Mouse (Mus musculus): ENCODE measurements around the gene Cela3a. TPM values are rescaled to one million over a fixed set of nuclear protein-coding genes. Genes with fewer than 3 reads are reported as not detected.

Gene Cela3a
- not detected in 2 replicates for polyA plus RNA-seq (2012; rRNA removed)

DNA sequence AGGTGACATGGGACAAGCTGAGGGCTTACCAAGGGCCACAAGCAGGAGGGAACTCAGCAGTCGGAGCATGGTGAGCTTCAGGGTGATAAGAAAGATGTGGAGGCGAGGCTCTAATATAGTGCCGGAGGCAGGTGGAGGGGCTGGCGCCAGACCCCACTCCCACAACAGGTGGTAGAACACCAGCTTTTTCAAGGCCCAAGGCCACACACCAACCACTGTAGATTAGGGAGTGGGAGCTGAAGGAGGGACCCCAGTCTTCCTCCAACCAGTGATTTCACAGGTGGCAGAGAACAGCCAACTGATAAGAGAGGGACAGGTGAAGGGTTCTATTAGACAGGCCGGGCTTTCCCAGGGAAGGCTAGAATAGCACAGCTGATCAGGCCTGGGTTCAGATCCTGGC, at the start of gene Cela3a:
Cela3a (minus strand) TSS at position 101 of the 400 bp plus-strand sequence.
- 92% methylated on average over 5 of the region's 5 CpGs for WGBS
- TF ChIP-seq POLR2A (IDR thresholded peaks at IDR 0.05; ENCODE audit: borderline replicate concordance, insufficient read depth, low read length) = no peak
- TF ChIP-seq CTCF (IDR thresholded peaks at IDR 0.05; ENCODE audit: borderline replicate concordance, insufficient read depth, low read depth, low read length) = no peak
- no peaks in the 10 kb centered on the region for H3K27me3 ChIP-seq (ENCODE audit: control insufficient read depth, insufficient read depth, low read length)
- H3K4me1 ChIP-seq (ENCODE audit: control insufficient read depth, insufficient read depth, low read length) = no peaks in the 10 kb centered on the region
- H3K27ac ChIP-seq (ENCODE audit: insufficient read depth, low read length) = no peak within 1 kb of the TSS
- no peak for DNase-seq
- no peak within 1 kb of the TSS for H3K4me3 ChIP-seq (replicated peaks; ENCODE audit: insufficient read depth, low read depth, low read length)

DNA sequence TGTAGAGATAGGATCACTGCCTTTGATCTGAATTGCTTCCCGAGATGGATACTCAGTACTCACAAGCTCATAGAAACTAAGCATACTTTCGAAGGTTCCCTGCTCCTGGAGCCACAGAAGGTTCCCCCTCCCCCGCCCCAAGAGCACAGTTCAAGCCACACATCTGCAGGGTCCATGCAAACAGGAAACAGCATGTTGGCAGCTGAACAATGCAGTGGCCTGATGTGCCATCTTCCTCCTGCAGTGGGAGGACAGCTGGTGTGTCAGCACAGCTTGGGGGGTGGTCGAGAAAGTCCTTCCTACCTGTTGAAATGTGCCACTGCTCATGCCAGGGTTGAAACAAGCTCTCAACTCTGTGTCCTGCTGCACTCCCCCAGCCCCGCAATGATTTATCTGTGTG, 49.3 kb upstream of the Cela3a start:
- no peaks in the 10 kb centered on the region for H3K4me1 ChIP-seq (ENCODE audit: control insufficient read depth, insufficient read depth, low read length)
- TF ChIP-seq POLR2A (IDR thresholded peaks at IDR 0.05; ENCODE audit: borderline replicate concordance, insufficient read depth, low read length) (no peak), CTCF (IDR thresholded peaks at IDR 0.05; ENCODE audit: borderline replicate concordance, insufficient read depth, low read depth, low read length) (no peak)
- WGBS = 53% methylated on average over 5 of the region's 5 CpGs
- no peaks in the 10 kb centered on the region for H3K27me3 ChIP-seq (ENCODE audit: control insufficient read depth, insufficient read depth, low read length)
- H3K4me3 ChIP-seq (replicated peaks; ENCODE audit: insufficient read depth, low read depth, low read length) = no peak overlapping the region
- no peak for DNase-seq
- no peak overlapping the region for H3K27ac ChIP-seq (ENCODE audit: insufficient read depth, low read length)

DNA sequence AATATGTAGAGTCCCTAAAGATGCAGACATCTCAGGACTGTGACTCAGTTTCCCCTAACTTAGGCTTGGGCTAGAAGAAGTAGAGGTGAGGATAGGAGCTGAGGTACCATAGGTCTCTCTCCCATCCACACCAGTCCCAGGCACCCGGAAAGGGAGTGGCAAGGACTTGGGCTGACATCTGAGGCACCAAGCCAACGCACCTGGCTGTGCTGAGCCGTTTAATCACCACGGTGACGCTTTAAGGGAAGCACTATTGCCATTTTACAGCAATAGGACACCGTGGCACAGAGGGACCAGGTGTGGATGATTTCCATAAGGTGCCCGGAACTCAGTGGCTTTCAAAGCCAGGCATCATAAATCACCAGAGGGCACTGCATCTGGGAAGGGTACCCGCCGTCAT, 48.7 kb upstream of the Cela3a start:
- no peak for DNase-seq
- TF ChIP-seq POLR2A (IDR thresholded peaks at IDR 0.05; ENCODE audit: borderline replicate concordance, insufficient read depth, low read length) (no peak), CTCF (IDR thresholded peaks at IDR 0.05; ENCODE audit: borderline replicate concordance, insufficient read depth, low read depth, low read length) (no peak)
- Histone ChIP-seq H3K4me3 (replicated peaks; ENCODE audit: insufficient read depth, low read depth, low read length) (no peak overlapping the region), H3K27ac (ENCODE audit: insufficient read depth, low read length) (no peak overlapping the region), H3K27me3 (ENCODE audit: control insufficient read depth, insufficient read depth, low read length) (no peaks in the 10 kb centered on the region), H3K4me1 (ENCODE audit: control insufficient read depth, insufficient read depth, low read length) (no peaks in the 10 kb centered on the region)
- 58% methylated on average over 9 of the region's 9 CpGs for WGBS

DNA sequence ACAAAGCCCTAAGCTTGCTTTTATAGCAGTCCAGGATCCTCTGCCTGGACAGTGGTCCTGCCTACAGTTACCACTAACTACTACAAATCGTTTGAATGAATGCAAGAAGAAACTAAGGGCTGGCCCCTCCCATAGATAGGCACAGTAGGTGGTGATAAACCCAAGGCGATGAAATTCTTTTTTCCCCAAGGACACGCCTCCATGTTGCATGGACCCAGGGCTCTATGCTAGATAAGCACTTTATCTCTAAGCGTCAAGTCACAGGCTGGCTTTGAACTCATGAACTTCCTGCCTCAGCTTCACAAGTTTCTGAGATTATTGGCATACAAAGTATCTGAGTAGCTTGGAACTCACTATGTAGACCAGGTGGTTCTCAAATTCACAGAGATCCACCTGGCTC, 47.7 kb upstream of the Cela3a start:
- Histone ChIP-seq H3K4me3 (replicated peaks; ENCODE audit: insufficient read depth, low read depth, low read length) (no peak overlapping the region), H3K27ac (ENCODE audit: insufficient read depth, low read length) (no peak overlapping the region), H3K27me3 (ENCODE audit: control insufficient read depth, insufficient read depth, low read length) (no peaks in the 10 kb centered on the region), H3K4me1 (ENCODE audit: control insufficient read depth, insufficient read depth, low read length) (no peaks in the 10 kb centered on the region)
- no peak for TF ChIP-seq POLR2A (IDR thresholded peaks at IDR 0.05; ENCODE audit: borderline replicate concordance, insufficient read depth, low read length)
- no peak for TF ChIP-seq CTCF (IDR thresholded peaks at IDR 0.05; ENCODE audit: borderline replicate concordance, insufficient read depth, low read depth, low read length)
- no peak for DNase-seq
- WGBS = 70% methylated on average over 4 of the region's 4 CpGs

DNA sequence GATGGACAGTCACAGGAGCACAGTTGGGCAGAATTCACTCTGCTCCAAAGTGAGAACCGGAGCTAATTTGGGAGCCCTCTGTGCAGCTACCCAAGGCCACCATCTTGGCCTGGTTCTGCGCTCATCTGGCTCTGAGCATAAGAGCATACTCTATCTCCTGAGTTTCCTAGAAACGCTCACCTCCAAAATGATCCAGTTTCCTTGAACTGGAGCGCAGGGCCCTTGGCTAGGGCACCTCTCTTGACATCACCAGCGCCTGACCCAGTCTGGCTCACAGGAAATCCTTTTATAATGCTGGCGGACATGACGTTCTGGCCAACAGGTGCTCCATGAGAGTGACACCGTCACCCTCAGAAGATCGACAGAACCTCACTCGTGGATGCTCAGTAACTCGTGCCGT, 47.0 kb upstream of the Cela3a start:
- no peak for DNase-seq
- WGBS = 71% methylated on average over 12 of the region's 12 CpGs
- Histone ChIP-seq H3K27me3 (ENCODE audit: control insufficient read depth, insufficient read depth, low read length) (no peaks in the 10 kb centered on the region), H3K4me1 (ENCODE audit: control insufficient read depth, insufficient read depth, low read length) (no peaks in the 10 kb centered on the region), H3K27ac (ENCODE audit: insufficient read depth, low read length) (no peak overlapping the region), H3K4me3 (replicated peaks; ENCODE audit: insufficient read depth, low read depth, low read length) (no peak overlapping the region)
- TF ChIP-seq CTCF (IDR thresholded peaks at IDR 0.05; ENCODE audit: borderline replicate concordance, insufficient read depth, low read depth, low read length) (no peak), POLR2A (IDR thresholded peaks at IDR 0.05; ENCODE audit: borderline replicate concordance, insufficient read depth, low read length) (no peak)

DNA sequence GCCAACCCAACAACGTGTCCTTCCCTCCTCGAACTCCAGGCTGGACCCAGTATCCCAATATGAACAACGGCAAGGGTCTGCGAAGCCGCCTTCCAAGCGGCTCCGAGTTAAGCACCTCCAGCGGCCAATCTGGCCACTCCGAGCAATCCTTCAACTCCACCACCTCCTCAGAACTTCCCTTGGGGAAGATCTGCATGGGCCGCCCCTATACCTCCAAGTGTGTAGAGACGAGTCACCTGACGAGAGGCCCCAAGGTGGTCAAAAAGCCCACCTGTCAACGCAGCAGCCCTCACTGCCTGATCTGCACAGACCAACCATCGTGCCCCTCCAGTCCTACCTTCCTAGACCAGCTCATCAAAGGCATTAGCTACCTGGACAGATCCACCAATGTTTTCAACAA, 45.0 kb upstream of the Cela3a start:
- TF ChIP-seq CTCF (IDR thresholded peaks at IDR 0.05; ENCODE audit: borderline replicate concordance, insufficient read depth, low read depth, low read length) (no peak), POLR2A (IDR thresholded peaks at IDR 0.05; ENCODE audit: borderline replicate concordance, insufficient read depth, low read length) (no peak)
- 93% methylated on average over 14 of the region's 14 CpGs for WGBS
- Histone ChIP-seq H3K4me3 (replicated peaks; ENCODE audit: insufficient read depth, low read depth, low read length) (no peak overlapping the region), H3K27me3 (ENCODE audit: control insufficient read depth, insufficient read depth, low read length) (no peaks in the 10 kb centered on the region), H3K27ac (ENCODE audit: insufficient read depth, low read length) (no peak overlapping the region), H3K4me1 (ENCODE audit: control insufficient read depth, insufficient read depth, low read length) (no peaks in the 10 kb centered on the region)
- no peak for DNase-seq

DNA sequence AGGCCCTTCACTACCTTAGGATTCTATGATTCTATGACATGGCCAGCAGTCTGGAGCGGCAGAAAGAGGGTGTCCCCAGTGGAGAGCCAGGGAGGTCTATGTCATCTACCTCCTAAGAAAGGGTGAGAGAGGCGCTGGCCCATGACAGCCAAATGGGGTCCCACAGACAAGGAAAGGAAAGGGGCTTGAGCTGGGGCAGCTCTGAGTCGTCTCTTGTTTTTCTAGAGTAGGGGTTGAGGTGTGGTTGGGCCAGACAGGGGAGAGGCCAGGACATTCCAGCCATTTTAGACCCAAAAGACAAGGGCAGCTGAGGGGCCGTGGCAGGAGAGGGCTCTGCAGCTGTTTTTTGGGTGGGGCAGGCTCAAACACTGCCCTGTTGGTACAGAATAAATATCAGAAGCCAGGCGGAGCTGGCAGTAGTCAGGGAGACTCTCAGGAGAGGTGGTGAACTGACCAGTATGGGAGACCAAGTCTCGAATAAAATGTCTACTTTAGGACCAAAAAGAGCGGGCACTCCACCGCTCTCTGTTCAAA, 43.7 kb upstream of the Cela3a start, which contains the start of gene 1700013G24Rik:
1700013G24Rik (plus strand) TSS at position 51 of the 534 bp plus-strand sequence.
- H3K4me1 ChIP-seq (ENCODE audit: control insufficient read depth, insufficient read depth, low read length) = peaks cover 2% of the 10 kb centered on the region; the same call in 1 of the 2 replicates
- H3K27me3 ChIP-seq (ENCODE audit: control insufficient read depth, insufficient read depth, low read length) = no peaks in the 10 kb centered on the region
- TF ChIP-seq POLR2A (IDR thresholded peaks at IDR 0.05; ENCODE audit: borderline replicate concordance, insufficient read depth, low read length) (no peak), CTCF (IDR thresholded peaks at IDR 0.05; ENCODE audit: borderline replicate concordance, insufficient read depth, low read depth, low read length) (no peak)
- H3K27ac ChIP-seq (ENCODE audit: insufficient read depth, low read length) = no peak within 1 kb of the TSS
- 89% methylated on average over 8 of the region's 8 CpGs for WGBS
- H3K4me3 ChIP-seq (replicated peaks; ENCODE audit: insufficient read depth, low read depth, low read length) = no peak within 1 kb of the TSS
- no peak for DNase-seq

DNA sequence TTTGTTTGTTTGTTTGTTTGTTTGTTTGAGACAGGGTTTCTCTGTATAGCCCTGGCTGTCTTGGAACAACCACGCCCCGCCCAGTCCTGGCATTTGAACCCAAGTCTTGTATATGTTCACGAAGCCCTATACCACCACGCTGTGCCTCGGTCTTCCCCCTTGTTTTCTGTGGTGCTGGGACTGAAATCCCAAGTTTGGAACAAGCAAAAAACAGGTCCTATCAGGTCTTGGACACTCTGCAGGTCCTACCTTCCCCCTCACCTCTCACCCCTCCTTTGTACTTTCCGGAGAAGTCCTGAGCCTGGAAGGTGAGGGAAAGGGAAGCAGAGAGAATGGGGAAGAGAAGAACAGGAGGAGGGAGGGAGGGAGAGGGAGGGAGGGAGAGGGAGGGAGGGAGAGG, 42.6 kb upstream of the Cela3a start:
- DNase-seq = no peak
- TF ChIP-seq POLR2A (IDR thresholded peaks at IDR 0.05; ENCODE audit: borderline replicate concordance, insufficient read depth, low read length) = no peak
- TF ChIP-seq CTCF (IDR thresholded peaks at IDR 0.05; ENCODE audit: borderline replicate concordance, insufficient read depth, low read depth, low read length) = no peak
- H3K4me3 ChIP-seq (replicated peaks; ENCODE audit: insufficient read depth, low read depth, low read length) = no peak overlapping the region
- H3K27me3 ChIP-seq (ENCODE audit: control insufficient read depth, insufficient read depth, low read length) = no peaks in the 10 kb centered on the region
- 96% methylated on average over 6 of the region's 6 CpGs for WGBS
- H3K4me1 ChIP-seq (ENCODE audit: control insufficient read depth, insufficient read depth, low read length) = peaks cover 6% of the 10 kb centered on the region
- no peak overlapping the region for H3K27ac ChIP-seq (ENCODE audit: insufficient read depth, low read length)
